Mouse (Mus musculus): ENCODE data around the gene Iffo2.

DNA sequence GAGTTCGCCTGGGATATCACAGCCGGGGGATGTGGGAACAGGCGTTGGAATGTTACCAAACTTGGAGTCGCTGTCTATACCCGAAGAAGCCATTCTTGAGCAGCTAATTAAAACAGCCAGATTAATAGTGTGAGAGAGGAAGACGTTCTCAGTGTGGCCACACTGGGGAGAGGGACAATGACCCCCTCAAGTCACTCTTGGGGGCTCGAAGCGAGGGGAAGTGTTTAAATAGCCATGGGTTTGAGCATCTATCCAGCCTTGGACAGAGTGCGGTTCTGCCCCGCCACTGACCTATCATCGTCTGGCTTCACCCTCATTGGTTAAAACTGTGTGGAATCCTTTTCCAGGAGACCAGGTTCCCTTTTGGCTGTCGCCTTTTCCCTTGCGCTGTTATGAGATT lies 68.0 kb downstream of the Iffo2 start:
- TF ChIP-seq CTCF (IDR thresholded peaks at IDR 0.05; ENCODE audit: insufficient read depth, low read depth, low read length): no peak
- TF ChIP-seq POLR2A (IDR thresholded peaks at IDR 0.05; ENCODE audit: insufficient read depth, low read depth, low read length): no peak

All from olfactory bulb, adult 2 months (tissue).